Comparison of ENCODE assay signal across 16 mouse cellular contexts in genomic region chr17:50675231-50675630, GRCm38 (mm10).
DNase-seq lines count a peak whose midpoint lies in the region; ATAC-seq and TF ChIP-seq lines count a peak whose summit lies in the region.
"Had no signal": no experiment of that assay in that cellular context is flagged by ENCODE, and none has a peak within 500 bp of the region (broad histone marks: within the 10 kb centered on the region; RNA-seq: fewer than 3 reads in every experiment).

No protein-coding gene starts in this region.

- DNase-seq in kidney, postnatal 36 days, result no peak
- peak; percentile 13 for DNase-seq in liver, postnatal 0 days
- no peak for DNase-seq in liver
- peak; percentile 43 for DNase-seq in skeletal muscle tissue, adult 2 months (ENCODE audit: low read depth, low spot score)
- no peak for DNase-seq in cerebellum, adult 9-10 months
- DNase-seq: cerebellum, postnatal 10 days; heart, postnatal 14 days; right cerebral cortex, adult 18-20 months had no signal

- WGBS in kidney, embryonic 16.5 days, result 69% methylated on average over 11 of the region's 11 CpGs
- WGBS in liver, postnatal 0 days (ENCODE audit: insufficient replicate concordance), result 67% methylated on average over 11 of the region's 11 CpGs
- WGBS in lung, embryonic 16.5 days, result 58% methylated on average over 11 of the region's 11 CpGs

- no peak overlapping the region for H3K4me2 ChIP-seq in kidney, embryonic 16.5 days (replicated peaks; ENCODE audit: low read depth, low read length)
- H3K4me2 ChIP-seq in liver, postnatal 0 days (ENCODE audit: low read depth, low read length), result no peak overlapping the region
- H3K4me2 ChIP-seq in lung, embryonic 16.5 days (ENCODE audit: low read depth, low read length), result no peak overlapping the region

- no peaks in the 10 kb centered on the region for H3K27me3 ChIP-seq in kidney, embryonic 16.5 days (ENCODE audit: insufficient read depth, low read length)
- H3K27me3 ChIP-seq in liver, postnatal 0 days (ENCODE audit: insufficient read depth, low read length), result no peaks in the 10 kb centered on the region
- H3K27me3 ChIP-seq in lung, embryonic 16.5 days (ENCODE audit: control insufficient read depth, insufficient read depth, low read depth, low read length), result no peaks in the 10 kb centered on the region

- peaks cover 10% of the 10 kb centered on the region; the same call in 1 of the 2 replicates for H3K4me1 ChIP-seq in kidney, embryonic 16.5 days (ENCODE audit: insufficient read depth, low read length)
- H3K4me1 ChIP-seq in liver, postnatal 0 days (ENCODE audit: insufficient read depth), result peaks cover 3% of the 10 kb centered on the region; the same call in 1 of the 2 replicates
- H3K4me1 ChIP-seq in lung, embryonic 16.5 days (replicated peaks; ENCODE audit: control insufficient read depth, insufficient read depth, low read length), result peaks cover 14% of the 10 kb centered on the region; the same call in 1 of the 2 replicates
- H3K4me1 ChIP-seq: forebrain, embryonic 10.5 days; midbrain, embryonic 10.5 days had no signal

- H3K9ac ChIP-seq in kidney, embryonic 16.5 days (replicated peaks; ENCODE audit: low read length), result no peak overlapping the region
- H3K9ac ChIP-seq in liver, postnatal 0 days (replicated peaks), result no peak overlapping the region
- H3K9ac ChIP-seq in lung, embryonic 16.5 days (ENCODE audit: low read length), result no peak overlapping the region
- H3K9ac ChIP-seq: liver, embryonic 14.5 days had no signal

- H3K4me3 ChIP-seq in kidney, embryonic 16.5 days (ENCODE audit: low read length), result no peak overlapping the region
- no peak overlapping the region for H3K4me3 ChIP-seq in liver, postnatal 0 days (ENCODE audit: low read depth, low read length)
- H3K4me3 ChIP-seq in lung, embryonic 16.5 days (ENCODE audit: low read length), result no peak overlapping the region
- H3K4me3 ChIP-seq: forebrain, embryonic 10.5 days; midbrain, embryonic 10.5 days; myocyte had no signal

- no peaks in the 10 kb centered on the region for H3K36me3 ChIP-seq in kidney, embryonic 16.5 days (ENCODE audit: insufficient read depth, low read length)
- no peaks in the 10 kb centered on the region for H3K36me3 ChIP-seq in liver, postnatal 0 days (replicated peaks; ENCODE audit: insufficient read depth, low read length)
- H3K36me3 ChIP-seq in lung, embryonic 16.5 days (ENCODE audit: control insufficient read depth, insufficient read depth, low read length), result no peaks in the 10 kb centered on the region
- H3K36me3 ChIP-seq: midbrain, embryonic 10.5 days had no signal

- ATAC-seq in kidney, embryonic 16.5 days (ENCODE audit: low FRiP score, low TSS enrichment), result peak; percentile 56; the same call in 1 of the 2 replicates
- ATAC-seq in liver, postnatal 0 days, result no peak
- ATAC-seq in lung, embryonic 16.5 days (ENCODE audit: low read depth), result peak; percentile 59; the same call in 1 of the 2 replicates
- ATAC-seq: CD4-positive, CD25-positive, alpha-beta regulatory T cell, adult 4 months; hindbrain, postnatal 0 days had no signal

- no peak for TF ChIP-seq EP300 in liver, postnatal 0 days (IDR thresholded peaks at IDR 0.05; ENCODE audit: low read depth)

- H3K9me3 ChIP-seq in kidney, embryonic 16.5 days (ENCODE audit: low read length), result no peaks in the 10 kb centered on the region
- H3K9me3 ChIP-seq in liver, postnatal 0 days (ENCODE audit: low read length), result no peaks in the 10 kb centered on the region
- no peaks in the 10 kb centered on the region for H3K9me3 ChIP-seq in lung, embryonic 16.5 days (ENCODE audit: control insufficient read depth, low read length)
- H3K9me3 ChIP-seq: forebrain, embryonic 10.5 days; midbrain, embryonic 10.5 days had no signal

- H3K27ac ChIP-seq in kidney, embryonic 16.5 days (ENCODE audit: low read length), result 0 out of 2 replicates have a peak overlapping the region, but pooled peaks have one; percentile 17
- no peak overlapping the region for H3K27ac ChIP-seq in liver, postnatal 0 days (ENCODE audit: low read depth)
- H3K27ac ChIP-seq in lung, embryonic 16.5 days (ENCODE audit: low read length), result peak overlapping the region; percentile 58
- H3K27ac ChIP-seq: forebrain, embryonic 10.5 days; hindbrain, postnatal 0 days; liver, embryonic 14.5 days; midbrain, embryonic 10.5 days had no signal

- TF ChIP-seq CTCF in liver, postnatal 0 days (IDR thresholded peaks at IDR 0.05; ENCODE audit: low read depth), result no peak

Comparison
In these comparisons a context has a peak if more than half of its experiments do, and no peak if none do; other contexts are left out.
1. DNase-seq: peak in liver, postnatal 0 days (single experiment) and skeletal muscle tissue, adult 2 months (single experiment); none in kidney, postnatal 36 days (0 of 2), liver (single experiment) and cerebellum, adult 9-10 months (single experiment).